26 mouse cellular contexts compared by ENCODE assay signal in genomic region chr4:123707340-123707739, GRCm38 (mm10). TPM values are rescaled to one million over a fixed set of nuclear protein-coding genes. Genes with fewer than 3 reads are reported as not detected.
A peak's percentile ranks its signal among the peaks of the same experiment; 100 is the strongest.
DNase-seq lines count a peak whose midpoint lies in the region; ATAC-seq and TF ChIP-seq lines count a peak whose summit lies in the region.
"Had no signal": no experiment of that assay in that cellular context is flagged by ENCODE, and none has a peak within 500 bp of the region (broad histone marks: within the 10 kb centered on the region; RNA-seq: fewer than 3 reads in every experiment).

No protein-coding gene starts in this region.

- no peak overlapping the region for H3K4me3 ChIP-seq in liver, embryonic 14.5 days (ENCODE audit: insufficient read depth in 1 of 2, low read depth in 2 of 2, low read length in 2 of 2)
- no peak overlapping the region for H3K4me3 ChIP-seq in liver, postnatal 0 days (ENCODE audit: low read depth, low read length)
- no peak overlapping the region for H3K4me3 ChIP-seq in ES-Bruce4 (ENCODE audit: low read depth, low read length)
- no peak overlapping the region for H3K4me3 ChIP-seq in lung, postnatal 0 days (ENCODE audit: low read depth, low read length)
- H3K4me3 ChIP-seq: forebrain, embryonic 10.5 days; forebrain, embryonic 13.5 days; heart, embryonic 12.5 days; heart, embryonic 15.5 days; hindbrain, embryonic 10.5 days; hindbrain, embryonic 13.5 days; intestine, embryonic 15.5 days had no signal

- WGBS in liver, embryonic 14.5 days (ENCODE audit: insufficient replicate concordance) = 70% methylated on average over 5 of the region's 5 CpGs
- 88% methylated on average over 5 of the region's 5 CpGs for WGBS in liver, postnatal 0 days (ENCODE audit: insufficient replicate concordance)
- 92% methylated on average over 5 of the region's 5 CpGs for WGBS in lung, postnatal 0 days

- H3K4me1 ChIP-seq in liver, embryonic 14.5 days (replicated peaks; ENCODE audit: control insufficient read depth in 2 of 2, insufficient read depth in 2 of 2, low read length in 1 of 2) = no peaks in the 10 kb centered on the region
- H3K4me1 ChIP-seq in liver, postnatal 0 days (ENCODE audit: insufficient read depth) = no peaks in the 10 kb centered on the region
- no peaks in the 10 kb centered on the region for H3K4me1 ChIP-seq in ES-Bruce4 (ENCODE audit: control insufficient read depth, insufficient read depth, low read length)
- no peaks in the 10 kb centered on the region for H3K4me1 ChIP-seq in lung, postnatal 0 days (ENCODE audit: insufficient read depth, low read depth, low read length)
- H3K4me1 ChIP-seq: forebrain, embryonic 10.5 days; forebrain, embryonic 13.5 days; heart, embryonic 12.5 days; heart, embryonic 15.5 days; hindbrain, embryonic 10.5 days; hindbrain, embryonic 13.5 days; intestine, embryonic 15.5 days had no signal

- no peaks in the 10 kb centered on the region for H3K27me3 ChIP-seq in liver, embryonic 14.5 days (ENCODE audit: control insufficient read depth, insufficient read depth, low read length)
- no peaks in the 10 kb centered on the region for H3K27me3 ChIP-seq in liver, postnatal 0 days (ENCODE audit: insufficient read depth, low read length)
- H3K27me3 ChIP-seq in ES-Bruce4 (ENCODE audit: control insufficient read depth, insufficient read depth, low read length, poor library complexity, severe bottlenecking) = no peaks in the 10 kb centered on the region; the same call in 1 of the 2 replicates
- no peaks in the 10 kb centered on the region for H3K27me3 ChIP-seq in lung, postnatal 0 days (replicated peaks; ENCODE audit: insufficient read depth, low read length)
- H3K27me3 ChIP-seq: forebrain, embryonic 13.5 days; heart, embryonic 12.5 days; heart, embryonic 15.5 days; hindbrain, embryonic 13.5 days; intestine, embryonic 15.5 days; Patski had no signal

- no peak for TF ChIP-seq POLR2A in ES-Bruce4 (IDR thresholded peaks at IDR 0.05; ENCODE audit: insufficient read depth, low read length)

- no peaks in the 10 kb centered on the region for H3K36me3 ChIP-seq in liver, embryonic 14.5 days (replicated peaks; ENCODE audit: control insufficient read depth, insufficient read depth, low read depth)
- H3K36me3 ChIP-seq in liver, postnatal 0 days (replicated peaks; ENCODE audit: insufficient read depth, low read length) = 0 out of 2 replicates have a peak, but pooled peaks cover 3% of the 10 kb centered on the region
- H3K36me3 ChIP-seq in ES-Bruce4 (ENCODE audit: control insufficient read depth, insufficient read depth, low read length, poor library complexity, severe bottlenecking) = no peaks in the 10 kb centered on the region; the same call in 1 of the 2 replicates
- H3K36me3 ChIP-seq in lung, postnatal 0 days (ENCODE audit: insufficient read depth, low read length) = no peaks in the 10 kb centered on the region

- DNase-seq in liver, embryonic 14.5 days (ENCODE audit: low read depth in 3 of 3, low spot score in 3 of 3) = no peak
- no peak for DNase-seq in liver, postnatal 0 days
- peak; percentile 18 for DNase-seq in A20 (ENCODE audit: low read depth, low spot score)
- no peak for DNase-seq in lung, postnatal 0 days (ENCODE audit: low spot score)
- no peak for DNase-seq in spleen, adult 18-20 months
- DNase-seq: adrenal gland, adult 2 months; adrenal gland, postnatal 25 days; B cell, adult 2 months; cerebellum, adult 18-20 months; cerebellum, adult 9-10 months; cerebellum, postnatal 14 days; gastrocnemius, postnatal 10 days; gastrocnemius, postnatal 36 days; heart, postnatal 10 days; heart, postnatal 36 days had no signal

- no peak for ATAC-seq in liver, embryonic 14.5 days (ENCODE audit: insufficient read depth)
- no peak for ATAC-seq in liver, postnatal 0 days
- ATAC-seq in lung, postnatal 0 days = no peak
- ATAC-seq: forebrain, embryonic 13.5 days; forebrain, embryonic 16.5 days; hindbrain, embryonic 16.5 days; intestine, embryonic 15.5 days; Patski had no signal

- peak; percentile 31; the same call in 1 of the 2 replicates for TF ChIP-seq CTCF in liver, embryonic 14.5 days (IDR thresholded peaks at IDR 0.05; ENCODE audit: low read depth)
- TF ChIP-seq CTCF in liver, postnatal 0 days (IDR thresholded peaks at IDR 0.05; ENCODE audit: low read depth) = no peak
- peak; percentile 50 for TF ChIP-seq CTCF in ES-Bruce4 (IDR thresholded peaks at IDR 0.05; ENCODE audit: low read depth, low read length)
- TF ChIP-seq CTCF in lung, postnatal 0 days (IDR thresholded peaks at IDR 0.05) = no peak

- no peak overlapping the region for H3K27ac ChIP-seq in liver, embryonic 14.5 days
- H3K27ac ChIP-seq in liver, postnatal 0 days (ENCODE audit: low read depth) = no peak overlapping the region
- H3K27ac ChIP-seq in ES-Bruce4 (ENCODE audit: insufficient read depth, low read length) = no peak overlapping the region
- H3K27ac ChIP-seq in lung, postnatal 0 days (ENCODE audit: low read length) = no peak overlapping the region
- H3K27ac ChIP-seq: forebrain, embryonic 10.5 days; forebrain, embryonic 13.5 days; heart, embryonic 15.5 days; hindbrain, embryonic 10.5 days; hindbrain, embryonic 13.5 days; intestine, embryonic 15.5 days had no signal

- H3K9me3 ChIP-seq in liver, embryonic 14.5 days (ENCODE audit: control insufficient read depth, low read length) = no peaks in the 10 kb centered on the region
- H3K9me3 ChIP-seq in liver, postnatal 0 days (ENCODE audit: low read length) = no peaks in the 10 kb centered on the region
- no peaks in the 10 kb centered on the region for H3K9me3 ChIP-seq in ES-Bruce4 (replicated peaks; ENCODE audit: control insufficient read depth, insufficient read depth, low read length, poor library complexity, severe bottlenecking)
- no peaks in the 10 kb centered on the region for H3K9me3 ChIP-seq in lung, postnatal 0 days (ENCODE audit: low read length)
- H3K9me3 ChIP-seq: forebrain, embryonic 10.5 days; forebrain, embryonic 13.5 days; heart, embryonic 12.5 days; heart, embryonic 15.5 days; hindbrain, embryonic 10.5 days; hindbrain, embryonic 13.5 days; intestine, embryonic 15.5 days had no signal

- H3K4me2 ChIP-seq in liver, embryonic 14.5 days (ENCODE audit: low read depth) = no peak overlapping the region
- H3K4me2 ChIP-seq in liver, postnatal 0 days (ENCODE audit: low read depth, low read length) = no peak overlapping the region
- H3K4me2 ChIP-seq in lung, postnatal 0 days (replicated peaks; ENCODE audit: low read depth, low read length) = no peak overlapping the region
- H3K4me2 ChIP-seq: forebrain, embryonic 13.5 days; heart, embryonic 12.5 days; heart, embryonic 15.5 days; hindbrain, embryonic 13.5 days; intestine, embryonic 15.5 days had no signal

- TF ChIP-seq EP300 in liver, embryonic 14.5 days (IDR thresholded peaks at IDR 0.05; ENCODE audit: low read depth) = no peak
- TF ChIP-seq EP300 in liver, postnatal 0 days (IDR thresholded peaks at IDR 0.05; ENCODE audit: low read depth) = no peak
- no peak for TF ChIP-seq EP300 in ES-Bruce4 (IDR thresholded peaks at IDR 0.05; ENCODE audit: insufficient read depth, low read depth, low read length)
- no peak for TF ChIP-seq EP300 in lung, postnatal 0 days (IDR thresholded peaks at IDR 0.05)

- H3K9ac ChIP-seq in liver, embryonic 14.5 days (replicated peaks) = no peak overlapping the region
- H3K9ac ChIP-seq in liver, postnatal 0 days (replicated peaks) = no peak overlapping the region
- H3K9ac ChIP-seq in ES-Bruce4 (ENCODE audit: low read depth, poor library complexity, severe bottlenecking) = no peak overlapping the region
- H3K9ac ChIP-seq in lung, postnatal 0 days (replicated peaks; ENCODE audit: low read depth) = no peak overlapping the region
- H3K9ac ChIP-seq: forebrain, embryonic 13.5 days; heart, embryonic 12.5 days; heart, embryonic 15.5 days; hindbrain, embryonic 13.5 days; intestine, embryonic 15.5 days had no signal

RNA-seq across cellular contexts. Expression of gene Ndufs5, which starts 10.7 kb away (rescaled TPM):
- polyA plus RNA-seq in liver, embryonic 14.5 days (2012; rRNA removed) = 65.8 and 108 TPM in 2 replicates
- 188 and 189 TPM in 2 replicates for polyA plus RNA-seq in liver, embryonic 14.5 days (2014; fragmentation: Nextera tagmentation; extraction: Ambion mirVana)
- 257 and 261 TPM in 2 replicates for polyA plus RNA-seq in liver, postnatal 0 days (2015; fragmentation: Nextera tagmentation; extraction: Ambion mirVana)
- 130 and 166 TPM in 2 replicates for polyA plus RNA-seq in ES-Bruce4 (2011; ENCODE audit: insufficient read depth, insufficient read length, low read depth, missing spikeins)
- 246 and 263 TPM in 2 replicates for polyA plus RNA-seq in lung, postnatal 0 days (2015; fragmentation: Nextera tagmentation; extraction: Ambion mirVana)

RNA-seq across cellular contexts. Expression of gene Macf1, which starts 23.2 kb away (rescaled TPM):
- polyA plus RNA-seq in liver, embryonic 14.5 days (2012; rRNA removed) = 12.2 and 15.1 TPM in 2 replicates
- 12.9 and 13.4 TPM in 2 replicates for polyA plus RNA-seq in liver, embryonic 14.5 days (2014; fragmentation: Nextera tagmentation; extraction: Ambion mirVana)
- polyA plus RNA-seq in liver, postnatal 0 days (2015; fragmentation: Nextera tagmentation; extraction: Ambion mirVana) = 9.8 and 11.3 TPM in 2 replicates
- 251 and 257 TPM in 2 replicates for polyA plus RNA-seq in ES-Bruce4 (2011; ENCODE audit: insufficient read depth, insufficient read length, low read depth, missing spikeins)
- 181 and 221 TPM in 2 replicates for polyA plus RNA-seq in lung, postnatal 0 days (2015; fragmentation: Nextera tagmentation; extraction: Ambion mirVana)

RNA-seq across cellular contexts. Expression of gene Akirin1, which starts 42.8 kb away (rescaled TPM):
- polyA plus RNA-seq in liver, embryonic 14.5 days (2012; rRNA removed) = 11.1 and 15.6 TPM in 2 replicates
- polyA plus RNA-seq in liver, embryonic 14.5 days (2014; fragmentation: Nextera tagmentation; extraction: Ambion mirVana) = 24.5 and 25.5 TPM in 2 replicates
- 21.2 and 22.7 TPM in 2 replicates for polyA plus RNA-seq in liver, postnatal 0 days (2015; fragmentation: Nextera tagmentation; extraction: Ambion mirVana)
- polyA plus RNA-seq in ES-Bruce4 (2011; ENCODE audit: insufficient read depth, insufficient read length, low read depth, missing spikeins) = 37.6 and 39.4 TPM in 2 replicates
- polyA plus RNA-seq in lung, postnatal 0 days (2015; fragmentation: Nextera tagmentation; extraction: Ambion mirVana) = 37.9 and 40.5 TPM in 2 replicates

Comparison
In these comparisons a context has a peak if more than half of its experiments do, and no peak if none do; other contexts are left out.
1. CTCF ChIP-seq: peak in liver, embryonic 14.5 days (single experiment) and ES-Bruce4 (single experiment); none in liver, postnatal 0 days (single experiment) and lung, postnatal 0 days (single experiment).
2. RNA of gene Macf1, which starts 23.2 kb away (polyA plus RNA-seq): 251 to 257 TPM in ES-Bruce4 and 181 to 221 TPM in lung, postnatal 0 days; 12.2 to 15.1 TPM in liver, embryonic 14.5 days and 9.8 to 11.3 TPM in liver, postnatal 0 days; every median in the first group is over 10 times any median in the second.